In the genomic region with DNA sequence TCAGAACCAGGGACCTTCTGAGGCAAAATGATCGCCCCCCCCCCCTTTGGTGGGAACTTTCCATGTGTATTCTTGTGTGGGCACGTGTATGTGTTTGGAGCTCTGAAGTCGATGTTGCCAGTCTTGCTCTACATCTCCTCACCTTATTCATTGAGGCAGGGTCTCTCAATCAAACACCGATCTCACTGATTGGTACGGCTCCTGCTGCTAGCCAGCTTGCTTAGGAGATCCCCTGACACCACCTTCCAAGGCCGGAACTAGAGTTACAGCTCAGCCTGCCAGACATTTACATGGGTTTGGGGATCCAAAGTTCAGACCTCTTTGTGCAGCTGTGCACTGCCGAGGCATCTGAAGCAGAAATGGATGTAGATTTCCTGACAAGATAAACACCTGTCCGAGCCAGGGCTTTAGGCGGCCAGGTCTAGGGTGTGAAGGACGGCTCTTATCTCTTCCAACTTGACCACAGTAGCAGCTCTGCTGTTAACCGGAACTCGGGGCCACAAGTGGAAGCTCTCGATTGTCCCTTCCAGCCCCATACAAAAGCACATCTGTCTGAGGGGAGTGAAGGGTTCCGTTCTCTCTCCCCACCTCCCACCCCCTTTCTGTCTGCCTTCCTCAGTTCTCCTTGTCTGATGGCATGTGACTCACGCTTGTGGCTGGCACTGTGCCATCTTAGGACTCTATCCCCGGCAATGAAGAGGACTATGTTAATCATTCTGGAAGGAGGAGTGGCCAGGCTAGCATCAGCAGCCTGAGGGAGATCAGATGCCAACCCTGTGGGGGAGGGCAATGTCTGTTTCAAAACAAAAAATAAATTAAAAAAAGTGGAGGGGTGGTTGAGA, we compare ENCODE assay signal across 9 mouse cellular contexts. TPM values are rescaled to one million over a fixed set of nuclear protein-coding genes. Genes with fewer than 3 reads are reported as not detected.
DNase-seq lines count a peak whose midpoint lies in the region; ATAC-seq and TF ChIP-seq lines count a peak whose summit lies in the region.
"Had no signal": no experiment of that assay in that cellular context is flagged by ENCODE, and none has a peak within 500 bp of the region (broad histone marks: within the 10 kb centered on the region; RNA-seq: fewer than 3 reads in every experiment).

No protein-coding gene starts in this region.

- TF ChIP-seq CTCF in cerebellum, adult 2 months (IDR thresholded peaks at IDR 0.05; ENCODE audit: borderline replicate concordance, insufficient read depth, low read depth, low read length): no peak
- no peak for TF ChIP-seq CTCF in lung, adult 2 months (IDR thresholded peaks at IDR 0.05; ENCODE audit: insufficient read depth, low read length)

- peak overlapping the region; percentile 86 for H3K27ac ChIP-seq in cerebellum, adult 2 months (ENCODE audit: insufficient read depth, low read length)
- 0 out of 2 replicates have a peak overlapping the region, but pooled peaks have one; percentile 40 for H3K27ac ChIP-seq in embryonic facial prominence, embryonic 15.5 days (replicated peaks)
- 0 out of 2 replicates have a peak overlapping the region, but pooled peaks have one; percentile 15 for H3K27ac ChIP-seq in limb, embryonic 13.5 days

- no peaks in the 10 kb centered on the region for H3K36me3 ChIP-seq in embryonic facial prominence, embryonic 15.5 days
- H3K36me3 ChIP-seq in limb, embryonic 13.5 days: no peaks in the 10 kb centered on the region

- no peaks in the 10 kb centered on the region for H3K9me3 ChIP-seq in embryonic facial prominence, embryonic 15.5 days (replicated peaks)
- no peaks in the 10 kb centered on the region for H3K9me3 ChIP-seq in limb, embryonic 13.5 days

- no peak overlapping the region for H3K4me3 ChIP-seq in cerebellum, adult 2 months (replicated peaks; ENCODE audit: insufficient read depth, low read depth, low read length)
- no peak overlapping the region for H3K4me3 ChIP-seq in lung, adult 2 months (replicated peaks; ENCODE audit: extremely low read depth, low read depth, low read length)
- no peak overlapping the region for H3K4me3 ChIP-seq in embryonic facial prominence, embryonic 15.5 days (replicated peaks)
- H3K4me3 ChIP-seq in limb, embryonic 13.5 days: no peak overlapping the region

- no peak overlapping the region for H3K4me2 ChIP-seq in embryonic facial prominence, embryonic 15.5 days (replicated peaks)
- no peak overlapping the region for H3K4me2 ChIP-seq in limb, embryonic 13.5 days (replicated peaks)

- H3K27me3 ChIP-seq in cerebellum, adult 2 months (ENCODE audit: control insufficient read depth, insufficient read depth, low read length): no peaks in the 10 kb centered on the region
- H3K27me3 ChIP-seq in embryonic facial prominence, embryonic 15.5 days: no peaks in the 10 kb centered on the region
- H3K27me3 ChIP-seq in limb, embryonic 13.5 days: no peaks in the 10 kb centered on the region

- ATAC-seq in embryonic facial prominence, embryonic 15.5 days (ENCODE audit: insufficient number of reproducible peaks, low FRiP score, low TSS enrichment, low read depth): no peak
- no peak for ATAC-seq in limb, embryonic 13.5 days (ENCODE audit: low FRiP score, low read depth)

- WGBS in cerebellum, adult 2 months: 66% methylated on average over 16 of the region's 16 CpGs
- 37% methylated on average over 16 of the region's 16 CpGs for WGBS in lung, adult 2 months
- 56% methylated on average over 16 of the region's 16 CpGs for WGBS in embryonic facial prominence, embryonic 15.5 days
- 65% methylated on average over 16 of the region's 16 CpGs for WGBS in limb, embryonic 13.5 days

- TF ChIP-seq POLR2A in cerebellum, adult 2 months (IDR thresholded peaks at IDR 0.05; ENCODE audit: borderline replicate concordance, insufficient read depth, low read length): no peak
- no peak for TF ChIP-seq POLR2A in lung, adult 2 months (IDR thresholded peaks at IDR 0.05; ENCODE audit: borderline replicate concordance, extremely low read depth, low read depth, low read length)

- peak in 1 of 2 experiments; percentile 43 for DNase-seq in cerebellum, adult 2 months
- DNase-seq in cerebellum, postnatal 25 days: no peak
- peak; percentile 15 for DNase-seq in lung, postnatal 10 days
- DNase-seq in lung, adult 2 months: no peak
- no peak for DNase-seq in ovary, postnatal 36 days (ENCODE audit: low spot score)
- DNase-seq in layer of hippocampus, postnatal 25 days (ENCODE audit: extremely low spot score in 1 of 2, low spot score in 1 of 2): no peak
- DNase-seq: cerebellum, adult 9-10 months had no signal

- peaks cover 60% of the 10 kb centered on the region for H3K4me1 ChIP-seq in cerebellum, adult 2 months (ENCODE audit: control insufficient read depth, insufficient read depth, low read length)
- no peaks in the 10 kb centered on the region; the same call in 1 of the 2 replicates for H3K4me1 ChIP-seq in lung, adult 2 months (ENCODE audit: control insufficient read depth, insufficient read depth, low read length)
- H3K4me1 ChIP-seq in embryonic facial prominence, embryonic 15.5 days: peaks cover 58% of the 10 kb centered on the region
- peaks cover 81% of the 10 kb centered on the region for H3K4me1 ChIP-seq in limb, embryonic 13.5 days

- no peak overlapping the region for H3K9ac ChIP-seq in embryonic facial prominence, embryonic 15.5 days
- no peak overlapping the region for H3K9ac ChIP-seq in limb, embryonic 13.5 days

RNA-seq across cellular contexts. Expression of gene Faap20, which starts 30.5 kb away (rescaled TPM):
- polyA plus RNA-seq in cerebellum, adult 2 months (2012; rRNA removed): 94.5 and 109 TPM in 2 replicates
- 56.7 and 59.3 TPM in 2 replicates for polyA plus RNA-seq in lung, adult 2 months (2012; rRNA removed)
- 74.9 and 75.0 TPM in 2 replicates for polyA plus RNA-seq in embryonic facial prominence, embryonic 15.5 days (2015; fragmentation: Nextera tagmentation; extraction: Ambion mirVana)
- polyA plus RNA-seq in limb, embryonic 13.5 days (2015; fragmentation: Nextera tagmentation; extraction: Ambion mirVana): 92.1 and 97.8 TPM in 2 replicates
- total RNA-seq in layer of hippocampus, postnatal 25 days (2021): 10 to 100 TPM; 29.2 to 36.6 TPM

RNA-seq across cellular contexts. Expression of gene Ski, which starts 57.8 kb away (rescaled TPM):
- 87.2 and 106 TPM in 2 replicates for polyA plus RNA-seq in cerebellum, adult 2 months (2012; rRNA removed)
- polyA plus RNA-seq in lung, adult 2 months (2012; rRNA removed): 105 and 115 TPM in 2 replicates
- polyA plus RNA-seq in embryonic facial prominence, embryonic 15.5 days (2015; fragmentation: Nextera tagmentation; extraction: Ambion mirVana): 24.4 and 26.3 TPM in 2 replicates
- polyA plus RNA-seq in limb, embryonic 13.5 days (2015; fragmentation: Nextera tagmentation; extraction: Ambion mirVana): 24.4 and 24.8 TPM in 2 replicates
- total RNA-seq in layer of hippocampus, postnatal 25 days (2021): 100 to 1,000 TPM; 119 to 129 TPM

Comparison
In these comparisons a context has a peak if more than half of its experiments do, and no peak if none do; other contexts are left out.
1. H3K27ac ChIP-seq: peak in every context shown above with its lines; median percentile 86 in cerebellum, adult 2 months; 40 in embryonic facial prominence, embryonic 15.5 days; 15 in limb, embryonic 13.5 days.